Mouse (Mus musculus): ENCODE data around the gene Gpr83. TPM values are rescaled to one million over a fixed set of nuclear protein-coding genes. Genes with fewer than 3 reads are reported as not detected.
"Not testable (repeated sequence)": the region's sequence is repeated elsewhere in the genome, so short reads cannot be mapped to it uniquely, and the experiment has no call there.

Gene Gpr83
- polyA plus RNA-seq, 1 experiment from 2014 or later, result 0.25 TPM

- no peaks in the 10 kb centered on the region for H3K9me3 ChIP-seq (replicated peaks)
- 36% methylated on average over 17 of the region's 17 CpGs for WGBS
- H3K4me1 ChIP-seq, result peaks cover 27% of the 10 kb centered on the region
- no peaks in the 10 kb centered on the region for H3K27me3 ChIP-seq (ENCODE audit: low read depth, poor library complexity, severe bottlenecking)
- H3K27ac ChIP-seq (replicated peaks), result peak overlapping the region; percentile 78
- H3K4me3 ChIP-seq, result 0 out of 2 replicates have a peak overlapping the region, but pooled peaks have one; percentile 4
- no peaks in the 10 kb centered on the region for H3K36me3 ChIP-seq
- peak; percentile 46 for DNase-seq (ENCODE audit: low spot score)
Observed at GRCm38 (mm10) chr9:14872181-14872930, 12.3 kb downstream of the Gpr83 start.

DNA sequence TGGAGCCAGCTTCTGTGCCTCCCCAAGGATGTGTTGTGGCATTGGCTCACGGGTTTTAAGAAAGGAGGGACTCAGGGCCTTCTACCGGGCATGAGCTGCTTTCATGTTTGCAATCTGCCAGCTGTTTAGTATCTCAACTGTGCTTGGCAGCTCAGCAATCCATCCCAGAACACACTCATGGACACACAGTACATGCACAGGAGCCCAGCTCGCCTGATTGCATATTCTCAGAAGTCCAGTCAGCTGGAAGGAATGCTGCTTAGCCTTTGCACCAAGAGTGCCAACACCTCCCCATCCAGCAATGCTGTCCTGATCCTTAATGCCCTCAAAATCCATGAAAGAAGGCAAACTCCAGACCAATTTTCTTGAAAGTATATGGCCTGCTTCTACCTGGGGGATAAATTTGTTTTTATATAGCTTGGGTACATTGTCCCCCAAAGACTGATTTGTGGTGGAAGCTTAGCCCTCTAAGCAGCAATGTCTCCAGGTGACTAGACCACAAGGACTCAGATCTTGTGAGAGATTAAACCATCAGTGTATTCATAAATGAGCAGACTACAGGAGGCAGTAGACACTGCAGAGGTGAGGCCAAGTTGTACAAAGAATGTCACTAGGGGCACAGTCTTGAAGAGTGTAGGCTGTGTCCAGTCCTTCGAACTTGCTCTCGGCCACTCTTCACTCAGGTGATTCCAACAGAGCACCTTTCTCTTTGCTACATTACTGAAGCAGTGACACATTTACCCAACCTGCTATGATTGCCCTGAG is 15.9 kb downstream of the Gpr83 start:
- 83% methylated on average over 5 of the region's 5 CpGs for WGBS
- H3K36me3 ChIP-seq, result no peaks in the 10 kb centered on the region
- no peak overlapping the region for H3K27ac ChIP-seq (replicated peaks)
- H3K27me3 ChIP-seq (ENCODE audit: low read depth, poor library complexity, severe bottlenecking), result no peaks in the 10 kb centered on the region
- no peak overlapping the region for H3K4me3 ChIP-seq
- no peaks in the 10 kb centered on the region for H3K9me3 ChIP-seq (replicated peaks)
- H3K4me1 ChIP-seq, result peaks cover 27% of the 10 kb centered on the region
- DNase-seq (ENCODE audit: low spot score), result no peak

DNA sequence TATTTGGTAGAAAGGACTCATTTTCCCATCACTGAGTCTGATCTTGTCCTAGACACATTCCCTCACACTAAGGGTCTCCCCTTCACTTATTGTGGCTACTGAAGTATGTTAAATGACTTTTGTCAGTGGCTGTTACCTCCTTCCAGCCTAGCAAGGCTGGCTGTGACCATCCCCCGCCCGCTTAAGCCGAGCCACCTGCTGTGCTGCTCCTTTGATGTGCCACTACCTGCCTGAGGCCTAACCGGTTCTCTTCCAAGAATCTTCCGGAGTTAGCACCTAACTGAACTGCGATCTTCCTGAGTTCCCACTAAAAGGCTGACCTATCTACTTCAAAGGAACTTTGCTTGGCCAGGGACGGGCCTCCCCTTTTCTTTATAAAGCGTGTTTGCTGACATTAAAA is 16.6 kb downstream of the Gpr83 start:
- not testable (repeated sequence) for H3K27me3 ChIP-seq (ENCODE audit: low read depth, poor library complexity, severe bottlenecking); H3K27ac ChIP-seq (replicated peaks); H3K36me3 ChIP-seq; H3K9me3 ChIP-seq (replicated peaks); H3K4me3 ChIP-seq; DNase-seq (ENCODE audit: low spot score)
- peaks cover 26% of the 10 kb centered on the region for H3K4me1 ChIP-seq
- 28% methylated on average over 8 of the region's 8 CpGs for WGBS

DNA sequence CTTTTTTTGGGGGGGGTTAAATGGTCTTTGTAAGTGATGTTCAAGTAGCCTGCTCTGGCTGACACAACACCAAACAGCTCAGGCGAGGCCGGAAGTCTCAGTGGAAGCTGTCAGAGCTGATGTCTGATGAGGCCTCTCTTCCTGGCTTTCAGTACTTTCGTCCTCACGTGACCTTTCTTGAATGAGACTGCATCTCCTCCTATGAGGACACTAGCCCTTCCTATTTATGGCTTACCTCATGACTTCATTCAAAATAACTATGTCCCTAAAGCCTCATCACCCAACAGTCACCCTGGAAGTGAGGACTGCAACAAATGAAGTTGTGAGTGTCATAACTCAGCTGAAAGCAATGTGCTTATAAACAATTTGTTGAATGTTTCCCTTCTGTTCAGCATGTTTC is 24.6 kb downstream of the Gpr83 start:
- WGBS, result 84% methylated on average over 4 of the region's 4 CpGs

GRCm38 (mm10) chr9:14885151-14885550 is 25.1 kb downstream of the Gpr83 start:
- H3K4me1 ChIP-seq, result no peaks in the 10 kb centered on the region
- no peak for DNase-seq (ENCODE audit: low spot score)
- H3K27ac ChIP-seq (replicated peaks), result no peak overlapping the region
- no peaks in the 10 kb centered on the region for H3K27me3 ChIP-seq (ENCODE audit: low read depth, poor library complexity, severe bottlenecking)
- no peaks in the 10 kb centered on the region for H3K9me3 ChIP-seq (replicated peaks)
- H3K4me3 ChIP-seq, result no peak overlapping the region
- no peaks in the 10 kb centered on the region for H3K36me3 ChIP-seq

More for the DNA sequence above, 24.6 kb downstream of the Gpr83 start:
- Histone ChIP-seq H3K27ac (replicated peaks) (no peak overlapping the region), H3K9me3 (replicated peaks) (no peaks in the 10 kb centered on the region), H3K4me3 (no peak overlapping the region), H3K4me1 (no peaks in the 10 kb centered on the region), H3K36me3 (no peaks in the 10 kb centered on the region), H3K27me3 (ENCODE audit: low read depth, poor library complexity, severe bottlenecking) (no peaks in the 10 kb centered on the region)
- no peak for DNase-seq (ENCODE audit: low spot score)

- Histone ChIP-seq H3K4me3 (no peak overlapping the region), H3K4me1 (peaks cover 3% of the 10 kb centered on the region; the same call in 1 of the 2 replicates), H3K27me3 (ENCODE audit: low read depth, poor library complexity, severe bottlenecking) (no peaks in the 10 kb centered on the region), H3K27ac (replicated peaks) (no peak overlapping the region), H3K36me3 (no peaks in the 10 kb centered on the region), H3K9me3 (replicated peaks) (no peaks in the 10 kb centered on the region)
- DNase-seq (ENCODE audit: low spot score), result no peak
- 86% methylated on average over 1 of the region's 1 CpGs for WGBS
Observed at GRCm38 (mm10) chr9:14885954-14886353, 25.9 kb downstream of the Gpr83 start.

DNA sequence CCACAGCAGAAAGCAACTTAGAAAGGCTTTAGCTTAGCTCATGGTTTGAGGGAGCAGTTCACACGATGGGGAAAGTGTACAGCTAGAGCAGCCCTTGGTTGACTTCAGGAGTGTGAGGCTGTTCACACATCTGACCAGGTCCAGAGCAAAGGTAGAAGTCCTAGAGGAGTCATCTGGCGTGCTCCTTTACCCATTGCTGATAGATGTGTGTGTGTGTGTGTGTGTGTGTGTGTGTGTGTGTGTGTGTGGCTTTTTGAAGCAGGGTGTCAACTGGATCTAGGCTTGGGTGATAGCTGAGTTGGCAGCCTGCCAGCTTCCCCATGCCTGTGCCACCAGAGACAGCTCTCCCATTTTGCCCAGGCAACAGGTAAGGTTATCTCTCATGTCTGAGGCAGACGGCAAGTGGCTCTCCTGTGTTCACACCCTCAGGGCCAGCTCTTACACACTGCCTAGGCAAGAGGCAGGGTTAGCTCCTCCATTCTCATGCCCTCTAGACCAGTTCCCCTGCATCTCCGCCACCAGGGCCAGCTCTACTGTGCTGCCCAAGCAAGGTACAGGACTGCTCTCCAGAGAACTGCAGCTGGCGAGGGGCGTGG is 27.9 kb downstream of the Gpr83 start:
- Histone ChIP-seq H3K4me1 (peaks cover 3% of the 10 kb centered on the region; the same call in 1 of the 2 replicates), H3K36me3 (no peaks in the 10 kb centered on the region), H3K27me3 (ENCODE audit: low read depth, poor library complexity, severe bottlenecking) (no peaks in the 10 kb centered on the region), H3K9me3 (replicated peaks) (no peaks in the 10 kb centered on the region), H3K27ac (replicated peaks) (no peak overlapping the region), H3K4me3 (no peak overlapping the region)
- 92% methylated on average over 6 of the region's 6 CpGs for WGBS
- DNase-seq (ENCODE audit: low spot score), result no peak

- no peaks in the 10 kb centered on the region for H3K36me3 ChIP-seq
- H3K27me3 ChIP-seq (ENCODE audit: low read depth, poor library complexity, severe bottlenecking), result no peaks in the 10 kb centered on the region
- H3K9me3 ChIP-seq (replicated peaks), result no peaks in the 10 kb centered on the region
- DNase-seq (ENCODE audit: low spot score), result no peak
- H3K4me1 ChIP-seq, result peaks cover 3% of the 10 kb centered on the region; the same call in 1 of the 2 replicates
- H3K27ac ChIP-seq (replicated peaks), result no peak overlapping the region
- no peak overlapping the region for H3K4me3 ChIP-seq
- WGBS, result 85% methylated on average over 6 of the region's 6 CpGs
Observed at GRCm38 (mm10) chr9:14888671-14889070, 28.7 kb downstream of the Gpr83 start.

DNA sequence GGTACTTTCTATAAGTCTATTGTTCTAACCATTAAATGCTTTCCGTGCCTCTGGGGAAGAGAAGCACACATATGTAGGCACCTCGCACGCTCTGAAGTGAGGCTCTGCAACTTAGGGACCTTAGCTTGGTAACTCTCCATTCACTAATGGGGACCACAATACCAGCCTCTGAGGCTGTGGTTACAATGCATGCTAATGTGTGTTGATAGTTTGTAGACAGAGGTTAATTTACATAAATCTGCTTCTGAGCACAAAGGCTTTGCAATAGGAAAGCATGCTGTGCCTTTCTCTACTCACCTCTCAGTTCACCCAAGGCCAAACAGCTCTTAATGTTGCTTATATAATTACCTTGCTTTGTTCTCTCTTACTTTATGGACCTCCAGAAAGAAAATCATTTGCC is 30.7 kb downstream of the Gpr83 start:
- Histone ChIP-seq H3K27ac (replicated peaks) (no peak overlapping the region), H3K9me3 (replicated peaks) (no peaks in the 10 kb centered on the region), H3K4me3 (no peak overlapping the region), H3K27me3 (ENCODE audit: low read depth, poor library complexity, severe bottlenecking) (no peaks in the 10 kb centered on the region), H3K36me3 (no peaks in the 10 kb centered on the region), H3K4me1 (peaks cover 3% of the 10 kb centered on the region; the same call in 1 of the 2 replicates)
- no peak for DNase-seq (ENCODE audit: low spot score)
- WGBS, result 73% methylated on average over 3 of the region's 3 CpGs

GRCm38 (mm10) chr9:14891891-14892290 is 31.9 kb downstream of the Gpr83 start:
- Histone ChIP-seq H3K4me3 (no peak overlapping the region), H3K27me3 (ENCODE audit: low read depth, poor library complexity, severe bottlenecking) (no peaks in the 10 kb centered on the region), H3K36me3 (no peaks in the 10 kb centered on the region), H3K4me1 (peaks cover 3% of the 10 kb centered on the region; the same call in 1 of the 2 replicates), H3K9me3 (replicated peaks) (no peaks in the 10 kb centered on the region), H3K27ac (replicated peaks) (no peak overlapping the region)
- WGBS, result 84% methylated on average over 5 of the region's 5 CpGs
- DNase-seq (ENCODE audit: low spot score), result no peak

DNA sequence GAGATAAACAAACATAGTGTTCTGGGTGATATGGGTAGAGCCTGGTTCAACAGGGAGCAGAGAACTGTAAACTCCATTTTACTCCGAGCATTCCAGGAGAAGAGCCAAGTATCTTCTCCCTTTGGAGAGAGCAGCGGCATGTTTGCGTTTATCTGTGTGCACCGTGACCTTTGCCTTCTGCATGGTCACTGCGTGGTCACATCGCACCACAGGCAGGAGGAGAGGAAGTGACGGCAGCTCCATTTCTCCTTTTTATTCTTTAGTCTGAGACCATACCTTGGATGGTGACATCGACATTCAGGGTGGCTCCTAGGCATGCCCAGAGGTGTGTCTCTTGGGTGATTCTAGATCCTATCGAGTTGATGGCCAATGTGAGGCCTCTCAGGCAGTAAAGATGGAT is 33.4 kb downstream of the Gpr83 start:
- H3K9me3 ChIP-seq (replicated peaks), result no peaks in the 10 kb centered on the region

DNA sequence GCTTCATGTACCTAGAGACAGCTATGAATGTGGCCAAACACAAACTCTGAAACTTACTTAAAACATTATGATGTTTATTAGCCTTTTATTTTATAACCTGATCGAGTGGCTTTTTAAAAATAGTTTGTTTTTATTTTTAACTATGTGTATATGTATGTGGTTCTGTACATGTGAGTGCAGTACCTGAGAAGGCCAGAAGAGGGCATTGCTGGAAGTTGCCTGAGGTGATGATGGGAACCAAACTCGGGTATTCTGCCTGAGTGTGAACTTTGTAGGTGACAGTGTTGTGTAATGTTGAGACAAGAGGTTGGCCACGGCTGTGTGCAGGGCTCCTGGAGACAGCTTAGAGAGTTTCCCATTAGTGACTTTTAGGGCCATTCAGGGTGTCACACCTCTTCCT is 34.6 kb downstream of the Gpr83 start:
- no peaks in the 10 kb centered on the region for H3K27me3 ChIP-seq (ENCODE audit: low read depth, poor library complexity, severe bottlenecking)
- H3K27ac ChIP-seq (replicated peaks), result no peak overlapping the region
- WGBS, result 79% methylated on average over 3 of the region's 3 CpGs
- H3K4me1 ChIP-seq, result peaks cover 3% of the 10 kb centered on the region; the same call in 1 of the 2 replicates
- H3K36me3 ChIP-seq, result no peaks in the 10 kb centered on the region
- H3K9me3 ChIP-seq (replicated peaks), result no peaks in the 10 kb centered on the region
- H3K4me3 ChIP-seq, result no peak overlapping the region
- no peak for DNase-seq (ENCODE audit: low spot score)

More for the DNA sequence above, 33.4 kb downstream of the Gpr83 start:
- DNase-seq (ENCODE audit: low spot score), result no peak
- 90% methylated on average over 9 of the region's 9 CpGs for WGBS
- H3K27ac ChIP-seq (replicated peaks), result no peak overlapping the region
- no peaks in the 10 kb centered on the region for H3K27me3 ChIP-seq (ENCODE audit: low read depth, poor library complexity, severe bottlenecking)
- H3K4me3 ChIP-seq, result no peak overlapping the region
- no peaks in the 10 kb centered on the region for H3K36me3 ChIP-seq
- H3K4me1 ChIP-seq, result peaks cover 3% of the 10 kb centered on the region; the same call in 1 of the 2 replicates
